Mouse (Mus musculus) heart, adult 2 months (tissue): ENCODE results near the gene Armc2.

ENCODE experiments used
- CTCF ChIP-seq: fragments of 200-600 bp; IDR thresholded peaks from 2 replicates; pipeline ENCODE4 v1.8.1; 2022; ENCODE audit warnings: antibody characterized with exemption, mild to moderate bottlenecking, moderate library complexity
- POLR2A ChIP-seq: fragments of 200-500 bp; IDR thresholded peaks from 2 replicates; pipeline ENCODE4 v1.6.1; 2011; ENCODE audit warnings: mild to moderate bottlenecking, low read depth, low read length, control low read depth; ENCODE audit not compliant: insufficient read depth

- TF ChIP-seq CTCF = no peak
- TF ChIP-seq POLR2A = no peak
These were observed 110.3 kb downstream of the Armc2 start for GRCm38 (mm10) chr10:41907950-41908349.
